Mouse (Mus musculus) C2C12 (cell line): ENCODE measurements around the gene Dnm2. TPM values are rescaled to one million over a fixed set of nuclear protein-coding genes. Genes with fewer than 3 reads are reported as not detected.

Experiments
- H3K27me3 ChIP-seq: one replicate; pipeline ENCODE4 v1.6.1; 2011; ENCODE audit not compliant: control insufficient read depth, insufficient read depth, insufficient read length
- H3K36me3 ChIP-seq: one replicate; pipeline ENCODE4 v1.6.1; 2011; ENCODE audit not compliant: control insufficient read depth, insufficient read depth
- H3K4me3 ChIP-seq: one replicate; pipeline ENCODE4 v1.5.1; 2011; ENCODE audit warnings: mild to moderate bottlenecking, control low read depth; ENCODE audit not compliant: poor library complexity, insufficient read depth, severe bottlenecking
- H3K79me2 ChIP-seq: one replicate; pipeline ENCODE4 v1.6.1; 2011; ENCODE audit not compliant: control insufficient read depth, insufficient read depth
- H3K79me3 ChIP-seq: one replicate; pipeline ENCODE4 v1.6.1; 2011; ENCODE audit warnings: low read depth, control low read depth
- H3ac ChIP-seq: one replicate; pipeline ENCODE3; 2011; ENCODE audit warnings: low read depth; ENCODE audit not compliant: control insufficient read depth, insufficient read length
- CEBPB ChIP-seq: IDR thresholded peaks from one replicate; pipeline ENCODE4 v1.6.1; 2011; ENCODE audit warnings: low read depth, mild to moderate bottlenecking, control low read depth, moderate library complexity
- CTCF ChIP-seq: IDR thresholded peaks from one replicate; pipeline ENCODE4 v1.5.1; 2011; ENCODE audit not compliant: control insufficient read depth, insufficient read depth, insufficient read length
- FOSL1 ChIP-seq: IDR thresholded peaks from one replicate; pipeline ENCODE4 v1.8.0; 2011; ENCODE audit warnings: mild to moderate bottlenecking, low read length; ENCODE audit not compliant: poor library complexity, insufficient read depth, severe bottlenecking
- MAX ChIP-seq: IDR thresholded peaks from one replicate; pipeline ENCODE4 v1.6.1; 2011; ENCODE audit warnings: mild to moderate bottlenecking, control low read depth
- MYOD1 ChIP-seq: IDR thresholded peaks from one replicate; pipeline ENCODE4 v1.6.1; 2011; ENCODE audit warnings: low read depth; ENCODE audit not compliant: control insufficient read depth, insufficient read length
- MYOG ChIP-seq: IDR thresholded peaks from one replicate; pipeline ENCODE4 v1.6.1; 2011; ENCODE audit not compliant: control insufficient read depth, insufficient read length; ENCODE audit errors: extremely low read depth
- USF1 ChIP-seq: IDR thresholded peaks from one replicate; pipeline ENCODE4 v1.6.1; 2011; ENCODE audit warnings: low read depth, mild to moderate bottlenecking, control low read depth, moderate library complexity
- polyA plus RNA-seq: library from polyadenylated mRNA; unstranded; fragments of >200 nt; fragmentation: generic; extraction: Trizol; gene quantifications from one replicate; pipeline ENCODE4 v1.2.1, GENCODE M21; 2012; ENCODE audit warnings: missing spikeins

The Dnm2 gene
- polyA plus RNA-seq, 1 experiment, result 64.4 TPM

GRCm38 (mm10) chr9:21439914-21440313 lies 15.2 kb downstream of the Dnm2 start:
- peaks cover 31% of the 10 kb centered on the region for H3K79me3 ChIP-seq
- TF ChIP-seq MAX (no peak), CTCF (no peak), USF1 (no peak), CEBPB (no peak), MYOG (no peak), MYOD1 (no peak)
- H3K4me3 ChIP-seq, result no peak overlapping the region
- H3K79me2 ChIP-seq, result peaks cover 80% of the 10 kb centered on the region
- H3K36me3 ChIP-seq, result no peaks in the 10 kb centered on the region
- no peaks in the 10 kb centered on the region for H3K27me3 ChIP-seq
- no peak overlapping the region for H3ac ChIP-seq

DNA sequence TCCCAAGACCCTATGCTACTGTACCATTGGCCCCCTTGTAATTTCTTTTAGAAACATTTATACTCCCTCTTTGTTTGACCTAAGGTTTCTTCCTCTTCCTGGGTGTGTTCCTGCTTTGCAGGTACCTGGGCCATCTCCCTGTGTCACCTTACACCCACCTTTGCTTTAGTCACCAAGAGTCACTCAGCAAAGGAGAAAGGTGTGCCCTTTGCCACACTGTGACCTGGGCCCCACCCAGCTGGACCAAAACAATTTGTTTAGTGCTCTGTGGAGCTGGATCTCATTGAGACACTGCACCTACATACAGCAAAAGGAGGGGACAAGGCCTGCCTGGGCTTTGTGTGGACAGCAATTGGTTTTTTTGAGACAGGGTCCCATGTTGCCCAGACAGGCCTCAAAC lies 15.7 kb downstream of the Dnm2 start:
- TF ChIP-seq MAX, result no peak
- TF ChIP-seq CEBPB, result no peak
- TF ChIP-seq FOSL1, result no peak
- TF ChIP-seq MYOG, result no peak
- TF ChIP-seq CTCF, result no peak
- no peak for TF ChIP-seq MYOD1
- TF ChIP-seq USF1, result no peak

GRCm38 (mm10) chr9:21443853-21444252 lies 19.1 kb downstream of the Dnm2 start:
- Histone ChIP-seq H3K4me3 (no peak overlapping the region), H3K79me3 (peaks cover 22% of the 10 kb centered on the region), H3ac (no peak overlapping the region), H3K79me2 (peaks cover 80% of the 10 kb centered on the region), H3K27me3 (no peaks in the 10 kb centered on the region), H3K36me3 (no peaks in the 10 kb centered on the region)
- TF ChIP-seq FOSL1 (no peak), USF1 (no peak), CEBPB (no peak), MYOD1 (no peak), MAX (no peak), MYOG (no peak), CTCF (no peak)

More for the DNA sequence above, 15.7 kb downstream of the Dnm2 start:
- no peak overlapping the region for H3K4me3 ChIP-seq
- no peaks in the 10 kb centered on the region for H3K27me3 ChIP-seq
- H3K79me2 ChIP-seq, result peaks cover 80% of the 10 kb centered on the region
- H3ac ChIP-seq, result no peak overlapping the region
- peaks cover 28% of the 10 kb centered on the region for H3K79me3 ChIP-seq
- no peaks in the 10 kb centered on the region for H3K36me3 ChIP-seq

GRCm38 (mm10) chr9:21444574-21444973 lies 19.9 kb downstream of the Dnm2 start:
- TF ChIP-seq CTCF (no peak), USF1 (no peak), MYOD1 (no peak), CEBPB (no peak), FOSL1 (no peak), MAX (no peak), MYOG (no peak)
- H3K79me2 ChIP-seq, result peaks cover 80% of the 10 kb centered on the region
- no peak overlapping the region for H3ac ChIP-seq
- peaks cover 25% of the 10 kb centered on the region for H3K79me3 ChIP-seq
- H3K27me3 ChIP-seq, result no peaks in the 10 kb centered on the region
- no peak overlapping the region for H3K4me3 ChIP-seq
- no peaks in the 10 kb centered on the region for H3K36me3 ChIP-seq

- Histone ChIP-seq H3K36me3 (no peaks in the 10 kb centered on the region), H3K79me2 (peaks cover 80% of the 10 kb centered on the region), H3K4me3 (no peak overlapping the region), H3ac (no peak overlapping the region), H3K27me3 (no peaks in the 10 kb centered on the region), H3K79me3 (peaks cover 25% of the 10 kb centered on the region)
- TF ChIP-seq USF1 (no peak), CEBPB (no peak), CTCF (no peak), MYOD1 (no peak), FOSL1 (no peak), MYOG (no peak), MAX (no peak)
Measured at GRCm38 (mm10) chr9:21445081-21445744, 20.5 kb downstream of the Dnm2 start.

DNA sequence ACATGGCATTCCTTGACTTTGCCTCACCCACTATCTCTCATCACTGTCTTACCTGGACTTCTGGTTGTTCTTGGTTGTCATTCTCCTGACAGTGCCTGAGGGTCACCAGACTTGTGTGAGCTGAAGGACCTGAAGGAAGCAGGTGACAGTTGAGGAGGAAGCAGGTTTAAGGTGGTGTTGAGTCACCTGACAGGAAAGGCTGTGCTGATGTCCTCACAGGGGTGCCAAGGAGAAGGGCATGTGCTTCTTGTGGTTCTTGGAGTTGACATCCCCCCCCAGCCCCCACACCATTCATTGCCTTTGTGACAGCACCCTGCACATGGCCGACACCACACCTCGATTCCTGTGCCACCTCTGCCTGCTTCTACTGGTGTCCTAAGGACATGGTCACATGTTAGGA lies 23.1 kb downstream of the Dnm2 start:
- no peaks in the 10 kb centered on the region for H3K27me3 ChIP-seq
- peaks cover 79% of the 10 kb centered on the region for H3K79me2 ChIP-seq
- no peak for TF ChIP-seq MYOD1
- TF ChIP-seq CEBPB, result no peak
- TF ChIP-seq USF1, result no peak
- TF ChIP-seq CTCF, result no peak
- no peak for TF ChIP-seq MAX
- TF ChIP-seq MYOG, result no peak
- no peak for TF ChIP-seq FOSL1
- no peak overlapping the region for H3ac ChIP-seq
- H3K79me3 ChIP-seq, result peaks cover 22% of the 10 kb centered on the region
- H3K36me3 ChIP-seq, result no peaks in the 10 kb centered on the region
- no peak overlapping the region for H3K4me3 ChIP-seq
